Mouse (Mus musculus): Measurements from ENCODE around the gene Slc16a8.

GRCm38 (mm10) chr15:79223641-79224040 is 30.9 kb downstream of the Slc16a8 start:
- no peak for TF ChIP-seq CTCF (conservative IDR thresholded peaks at IDR 0.05; ENCODE audit: low read length)
- TF ChIP-seq NANOG (IDR thresholded peaks at IDR 0.05; ENCODE audit: borderline replicate concordance, low read length), result no peak
- TF ChIP-seq POU5F1 (IDR thresholded peaks at IDR 0.05; ENCODE audit: borderline replicate concordance, low read length), result no peak
